Mouse (Mus musculus) ES-Bruce4 (cell line): ENCODE measurements around the gene Arpc4.

Source experiments
- CTCF ChIP-seq: IDR thresholded peaks from one replicate; pipeline ENCODE4 v1.8.1; 2011; ENCODE audit warnings: low read depth, low read length
- EP300 ChIP-seq: IDR thresholded peaks from 2 replicates; pipeline ENCODE4 v1.6.1; 2011; ENCODE audit warnings: low read depth, low read length; ENCODE audit not compliant: insufficient read depth
- POLR2A ChIP-seq: IDR thresholded peaks from one replicate; pipeline ENCODE4 v1.8.1; 2011; ENCODE audit warnings: low read length; ENCODE audit not compliant: insufficient read depth

- TF ChIP-seq POLR2A (no peak), CTCF (no peak), EP300 (no peak)
These were observed 40.7 kb downstream of the Arpc4 start for GRCm38 (mm10) chr6:113418441-113419198.
